14 mouse cellular contexts compared by ENCODE assay signal in the genomic region with DNA sequence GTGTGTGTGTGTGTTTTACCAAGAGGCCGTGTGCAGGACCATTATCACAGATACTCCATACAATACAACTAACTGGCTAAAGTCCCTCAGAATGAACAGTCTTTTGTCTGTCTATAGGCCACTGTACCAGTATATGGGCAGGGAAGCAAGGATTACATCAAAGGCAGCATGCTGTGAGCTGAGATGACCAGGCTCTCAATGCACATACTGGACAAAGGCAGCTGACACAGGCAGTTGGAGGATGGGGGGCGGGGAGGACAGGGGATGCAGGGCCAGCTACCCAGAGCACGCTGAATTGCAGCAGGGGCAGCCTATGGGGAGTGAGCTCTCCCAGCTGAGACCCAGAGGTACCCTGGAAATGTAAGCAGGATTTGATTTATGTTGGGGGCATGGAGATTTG. TPM values are rescaled to one million over a fixed set of nuclear protein-coding genes. Genes with fewer than 3 reads are reported as not detected.
A peak's percentile ranks its signal among the peaks of the same experiment; 100 is the strongest.
DNase-seq lines count a peak whose midpoint lies in the region; ATAC-seq and TF ChIP-seq lines count a peak whose summit lies in the region.
"Had no signal": no experiment of that assay in that cellular context is flagged by ENCODE, and none has a peak within 500 bp of the region (broad histone marks: within the 10 kb centered on the region; RNA-seq: fewer than 3 reads in every experiment).

No protein-coding gene starts in this region.

- no peaks in the 10 kb centered on the region for H3K27me3 ChIP-seq in embryonic facial prominence, embryonic 10.5 days (replicated peaks; ENCODE audit: low read depth, poor library complexity, severe bottlenecking)
- no peaks in the 10 kb centered on the region for H3K27me3 ChIP-seq in limb, embryonic 10.5 days (ENCODE audit: low read depth, poor library complexity, severe bottlenecking)
- H3K27me3 ChIP-seq in neural tube, embryonic 14.5 days (ENCODE audit: control insufficient read depth, insufficient read depth, low read length): no peaks in the 10 kb centered on the region
- H3K27me3 ChIP-seq: heart, embryonic 12.5 days had no signal

- no peaks in the 10 kb centered on the region for H3K36me3 ChIP-seq in embryonic facial prominence, embryonic 10.5 days (replicated peaks)
- H3K36me3 ChIP-seq in limb, embryonic 10.5 days: no peaks in the 10 kb centered on the region
- H3K36me3 ChIP-seq in neural tube, embryonic 14.5 days (ENCODE audit: control insufficient read depth, insufficient read depth, low read length): no peaks in the 10 kb centered on the region
- H3K36me3 ChIP-seq: heart, embryonic 12.5 days had no signal

- H3K27ac ChIP-seq in embryonic facial prominence, embryonic 10.5 days (replicated peaks): peak overlapping the region; percentile 63
- peak overlapping the region; percentile 61 for H3K27ac ChIP-seq in limb, embryonic 10.5 days
- peak overlapping the region; percentile 18; the same call in 1 of the 2 replicates for H3K27ac ChIP-seq in neural tube, embryonic 14.5 days (ENCODE audit: low read depth, low read length)
- H3K27ac ChIP-seq in layer of hippocampus, adult 2 months: no peak overlapping the region

- peak; percentile 78; the same call in 1 of the 2 replicates for ATAC-seq in neural tube, embryonic 14.5 days (ENCODE audit: low read depth)

- H3K4me3 ChIP-seq in embryonic facial prominence, embryonic 10.5 days: no peak overlapping the region
- no peak overlapping the region for H3K4me3 ChIP-seq in limb, embryonic 10.5 days
- H3K4me3 ChIP-seq in neural tube, embryonic 14.5 days (ENCODE audit: low read depth, low read length): no peak overlapping the region
- no peak overlapping the region for H3K4me3 ChIP-seq in layer of hippocampus, adult 2 months
- H3K4me3 ChIP-seq: erythroblast, embryonic 14.5 days; heart, embryonic 12.5 days; megakaryocyte, embryonic 14.5 days had no signal

- no peak overlapping the region for H3K9ac ChIP-seq in neural tube, embryonic 14.5 days (replicated peaks; ENCODE audit: low read depth, low read length)
- H3K9ac ChIP-seq: heart, embryonic 12.5 days had no signal

- peak; percentile 55 for DNase-seq in kidney, postnatal 10 days
- no peak for DNase-seq in kidney, adult 9 months
- peak; percentile 22 for DNase-seq in embryonic facial prominence, embryonic 10.5 days (ENCODE audit: low spot score)
- no peak for DNase-seq in limb, embryonic 10.5 days (ENCODE audit: low spot score)
- DNase-seq in layer of hippocampus, adult 2 months (ENCODE audit: low spot score in 2 of 2): no peak
- DNase-seq in gastrocnemius, postnatal 4 days (ENCODE audit: low spot score in 2 of 2): no peak
- DNase-seq in spleen, postnatal 10 days (ENCODE audit: low spot score in 2 of 2): no peak
- DNase-seq: layer of hippocampus, adult 9-11 months; lung, adult 2 months had no signal

- 36% methylated on average over 3 of the region's 3 CpGs for WGBS in embryonic facial prominence, embryonic 10.5 days
- WGBS in limb, embryonic 10.5 days: 42% methylated on average over 3 of the region's 3 CpGs
- WGBS in neural tube, embryonic 14.5 days: 14% methylated on average over 3 of the region's 3 CpGs

- peaks cover 26% of the 10 kb centered on the region for H3K4me1 ChIP-seq in embryonic facial prominence, embryonic 10.5 days
- peaks cover 29% of the 10 kb centered on the region for H3K4me1 ChIP-seq in limb, embryonic 10.5 days
- H3K4me1 ChIP-seq in neural tube, embryonic 14.5 days (ENCODE audit: control insufficient read depth, insufficient read depth, low read length): peaks cover 11% of the 10 kb centered on the region
- H3K4me1 ChIP-seq: heart, embryonic 12.5 days had no signal

- H3K4me2 ChIP-seq in neural tube, embryonic 14.5 days (ENCODE audit: low read depth, low read length): no peak overlapping the region
- H3K4me2 ChIP-seq: heart, embryonic 12.5 days had no signal

- TF ChIP-seq CTCF in layer of hippocampus, adult 2 months (conservative IDR thresholded peaks at IDR 0.05): no peak

- H3K9me3 ChIP-seq in embryonic facial prominence, embryonic 10.5 days: no peaks in the 10 kb centered on the region
- no peaks in the 10 kb centered on the region for H3K9me3 ChIP-seq in limb, embryonic 10.5 days (replicated peaks)
- H3K9me3 ChIP-seq in neural tube, embryonic 14.5 days (ENCODE audit: control insufficient read depth, low read length): no peaks in the 10 kb centered on the region
- H3K9me3 ChIP-seq: heart, embryonic 12.5 days had no signal

RNA-seq across cellular contexts. Expression of gene Sipa1l2, which starts 20.8 kb away (rescaled TPM):
- polyA plus RNA-seq in embryonic facial prominence, embryonic 10.5 days (2016; fragmentation: Nextera tagmentation; extraction: Ambion mirVana): 12.7 and 14.8 TPM in 2 replicates
- 11.0 and 13.9 TPM in 2 replicates for polyA plus RNA-seq in limb, embryonic 10.5 days (2016; fragmentation: Nextera tagmentation; extraction: Ambion mirVana)
- polyA plus RNA-seq in neural tube, embryonic 14.5 days (2014; fragmentation: Nextera tagmentation; extraction: Ambion mirVana): 14.0 and 20.1 TPM in 2 replicates
- 10 to 100 TPM; 69.5 to 72.1 TPM for total RNA-seq in layer of hippocampus, adult 2 months (2021)
- total RNA-seq in gastrocnemius, postnatal 4 days (2021): 10 to 100 TPM; 24.2 to 27.5 TPM
- total RNA-seq: MEL had no signal

Comparison
In these comparisons a context has a peak if more than half of its experiments do, and no peak if none do; other contexts are left out.
1. DNase-seq: peak in kidney, postnatal 10 days (single experiment) and embryonic facial prominence, embryonic 10.5 days (single experiment); none in kidney, adult 9 months (single experiment), limb, embryonic 10.5 days (single experiment), layer of hippocampus, adult 2 months (0 of 2), gastrocnemius, postnatal 4 days (0 of 2) and spleen, postnatal 10 days (0 of 2).